Mouse (Mus musculus): ENCODE data around the gene B4galnt1. TPM values are rescaled to one million over a fixed set of nuclear protein-coding genes. Genes with fewer than 3 reads are reported as not detected.

B4galnt1 gene
- polyA plus RNA-seq, 1 experiment from 2014 or later, result 39.2 TPM

DNA sequence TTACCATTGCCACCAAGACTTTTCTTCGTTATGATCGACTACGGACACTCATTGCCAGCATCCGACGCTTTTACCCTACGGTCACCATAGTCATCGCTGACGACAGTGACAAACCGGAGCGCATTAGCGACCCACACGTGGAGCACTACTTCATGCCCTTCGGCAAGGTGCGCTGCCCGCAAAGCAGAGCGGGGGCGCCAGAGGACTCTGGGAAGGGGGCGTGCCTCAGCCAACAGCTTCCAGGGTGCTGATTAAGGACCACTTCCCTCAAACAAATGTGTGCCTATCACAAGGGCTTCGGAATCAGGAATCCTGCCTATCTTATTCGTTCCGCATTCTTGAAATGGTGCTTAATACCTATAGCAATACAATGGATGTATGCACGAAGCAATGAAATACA lies 5.0 kb downstream of the B4galnt1 start:
- no peak for DNase-seq (ENCODE audit: low spot score)

DNA sequence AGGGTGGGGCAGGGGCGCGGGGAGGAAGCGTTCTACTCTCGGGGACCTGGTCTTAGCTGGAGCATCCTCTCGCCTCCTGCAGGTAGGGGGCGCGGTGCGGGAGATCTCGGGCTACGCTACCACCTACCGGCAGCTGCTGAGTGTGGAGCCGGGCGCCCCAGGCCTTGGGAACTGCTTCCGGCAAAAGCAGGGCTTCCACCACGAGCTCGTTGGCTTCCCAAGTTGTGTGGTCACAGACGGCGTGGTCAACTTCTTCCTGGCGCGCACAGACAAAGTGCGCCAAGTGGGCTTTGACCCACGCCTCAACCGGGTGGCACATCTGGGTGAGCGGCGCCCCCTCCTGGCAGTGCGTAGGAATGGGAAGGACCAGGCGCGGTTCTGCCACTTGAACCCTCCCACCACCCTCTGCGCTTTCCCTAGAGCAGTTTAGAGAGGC lies 5.8 kb downstream of the B4galnt1 start:
- peak; percentile 90 for DNase-seq (ENCODE audit: low spot score)

GRCm38 (mm10) chr10:127171631-127172200 lies 6.7 kb downstream of the B4galnt1 start:
- DNase-seq (ENCODE audit: low spot score), result no peak

- DNase-seq (ENCODE audit: low spot score), result no peak
Measured at GRCm38 (mm10) chr10:127173148-127174065, 8.4 kb downstream of the B4galnt1 start.

GRCm38 (mm10) chr10:127174170-127174569 lies 9.1 kb downstream of the B4galnt1 start:
- no peak for DNase-seq (ENCODE audit: low spot score)

- DNase-seq (ENCODE audit: low spot score), result no peak
Measured at GRCm38 (mm10) chr10:127176228-127176627, 11.2 kb downstream of the B4galnt1 start.

GRCm38 (mm10) chr10:127176756-127177155 lies 11.7 kb downstream of the B4galnt1 start:
- no peak for DNase-seq (ENCODE audit: low spot score)

GRCm38 (mm10) chr10:127177235-127177634 lies 12.2 kb downstream of the B4galnt1 start:
- DNase-seq (ENCODE audit: low spot score), result no peak

GRCm38 (mm10) chr10:127177719-127178118 lies 12.7 kb downstream of the B4galnt1 start:
- peak; percentile 76 for DNase-seq (ENCODE audit: low spot score)

GRCm38 (mm10) chr10:127178286-127179027 lies 13.4 kb downstream of the B4galnt1 start:
- DNase-seq (ENCODE audit: low spot score), result no peak

DNA sequence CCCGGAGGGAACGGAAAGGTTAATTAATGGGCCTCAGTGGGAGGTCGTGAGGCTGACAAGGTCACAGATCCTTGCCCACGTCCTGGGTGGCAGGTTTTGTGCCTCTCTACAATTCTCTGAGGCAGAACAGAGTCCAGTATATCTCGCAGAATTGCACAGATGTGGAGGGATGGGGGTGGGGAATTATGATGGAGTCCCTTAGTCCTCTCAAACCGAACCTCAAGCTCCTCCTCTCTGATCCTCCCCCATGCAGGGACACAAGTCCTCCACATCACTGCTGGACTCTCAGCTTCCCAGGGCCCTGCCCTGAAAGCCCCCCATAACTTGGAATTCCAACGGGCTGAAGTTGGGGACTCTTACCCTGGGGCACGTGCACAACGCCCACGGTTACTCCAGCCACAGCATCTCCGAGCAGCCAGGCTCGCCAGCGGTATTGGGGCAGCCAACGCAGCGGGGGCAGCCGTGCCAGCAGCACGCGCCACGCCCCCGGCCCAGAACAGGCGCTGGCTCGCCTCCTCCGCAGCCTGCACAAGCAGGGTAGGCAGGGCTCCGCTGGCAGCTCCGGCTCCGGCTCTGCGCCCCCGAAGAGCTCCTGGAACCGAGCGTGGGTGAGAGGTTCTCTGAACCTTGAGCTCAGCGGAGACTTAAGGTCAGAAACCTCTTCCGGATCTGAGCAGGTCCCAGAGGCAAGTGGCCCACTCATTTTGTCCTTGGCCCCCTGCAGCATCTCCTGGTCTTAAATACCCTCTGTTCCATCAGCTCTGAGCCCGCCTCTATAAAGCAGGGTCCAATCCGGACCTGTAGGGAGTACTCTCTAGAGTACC lies 15.1 kb downstream of the B4galnt1 start, which contains the start of gene Slc26a10:
Gene Slc26a10, minus strand, starts transcription at position 775 of the 824 bp plus-strand sequence.
- no peak for DNase-seq (ENCODE audit: low spot score)

GRCm38 (mm10) chr10:127180695-127181047 lies 15.6 kb downstream of the B4galnt1 start:
- no peak for DNase-seq (ENCODE audit: low spot score)

- no peak for DNase-seq (ENCODE audit: low spot score)
Measured at GRCm38 (mm10) chr10:127181566-127181965, 16.5 kb downstream of the B4galnt1 start.

DNA sequence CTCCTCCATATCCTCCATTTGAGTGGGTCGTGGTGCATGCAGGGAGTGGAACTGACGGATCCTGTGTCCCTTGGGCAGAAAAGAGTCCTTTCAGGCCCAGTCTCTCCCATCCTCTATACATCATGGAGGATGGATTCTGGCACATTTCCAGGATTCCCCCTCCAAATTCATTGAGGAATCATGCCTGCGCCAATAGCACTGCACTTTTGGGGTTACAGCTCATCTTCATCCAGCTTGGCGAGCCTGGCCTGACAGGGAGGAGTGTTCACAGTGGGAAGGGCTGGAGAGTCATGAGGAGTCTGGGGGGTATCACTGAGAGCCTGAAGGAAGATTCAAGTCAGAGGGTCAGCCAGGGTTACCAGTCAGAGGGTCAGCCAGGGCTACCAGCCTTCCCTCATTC lies 17.6 kb downstream of the B4galnt1 start:
- DNase-seq (ENCODE audit: low spot score), result no peak

DNA sequence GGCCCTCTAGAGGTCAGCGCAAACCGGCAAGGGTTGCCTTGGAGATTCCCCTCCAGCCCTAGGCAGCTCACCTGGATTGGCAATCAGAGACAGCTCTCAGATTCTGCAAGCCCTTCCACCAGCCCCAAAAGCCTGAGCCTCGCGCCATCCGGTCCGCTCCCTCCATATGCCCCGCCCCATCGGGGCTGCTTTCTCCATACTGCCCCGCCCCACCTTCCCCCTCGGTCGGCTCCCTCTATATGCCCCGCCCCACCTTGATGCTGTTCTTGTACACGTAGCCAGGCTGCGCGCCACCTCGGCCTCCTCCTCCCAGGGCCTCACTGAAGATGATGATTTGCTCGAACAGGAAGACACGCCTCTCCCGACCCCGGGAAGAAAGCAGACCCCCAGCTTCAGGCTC lies 18.7 kb downstream of the B4galnt1 start:
- no peak for DNase-seq (ENCODE audit: low spot score)

DNA sequence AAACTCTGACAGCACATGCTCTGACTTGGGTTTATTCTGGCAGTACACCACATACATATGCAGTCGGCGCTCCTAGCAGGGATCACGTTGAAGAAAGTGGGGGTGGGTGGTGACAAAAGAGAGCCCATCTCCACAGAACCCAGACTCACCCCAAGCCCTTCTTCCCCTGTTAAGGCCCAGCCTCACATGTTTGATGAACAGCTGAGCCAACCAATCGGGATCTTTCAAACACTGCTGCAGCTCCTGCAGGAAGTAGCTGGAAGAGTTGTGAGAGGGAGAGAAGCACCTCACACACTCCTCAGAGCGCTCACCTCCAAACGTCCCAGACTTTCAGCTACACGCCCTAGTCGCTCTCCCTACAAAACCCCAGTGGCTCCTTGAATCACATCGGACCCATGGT lies 20.1 kb downstream of the B4galnt1 start:
- DNase-seq (ENCODE audit: low spot score), result no peak

DNA sequence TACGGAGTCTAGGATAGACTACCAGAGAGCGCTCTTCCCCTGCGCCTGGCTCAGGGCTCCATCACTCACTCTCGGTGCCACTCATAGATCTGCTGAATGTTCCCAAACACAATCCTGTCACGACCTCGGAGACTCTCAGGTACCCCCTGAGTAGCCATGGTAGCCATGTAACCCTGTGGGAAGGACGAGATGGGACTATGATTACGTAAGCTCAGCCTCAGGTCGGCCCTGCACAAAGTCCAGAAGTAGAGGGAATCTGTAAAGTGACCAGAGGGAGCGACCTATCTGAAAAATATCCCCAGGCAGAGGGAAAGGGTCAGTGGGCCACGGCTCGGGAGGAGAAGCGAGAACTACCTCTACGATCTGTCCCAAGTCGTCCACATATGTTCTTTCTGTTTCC lies 20.5 kb downstream of the B4galnt1 start:
- DNase-seq (ENCODE audit: low spot score), result no peak

GRCm38 (mm10) chr10:127186451-127186850 lies 21.4 kb downstream of the B4galnt1 start:
- no peak for DNase-seq (ENCODE audit: low spot score)

DNA sequence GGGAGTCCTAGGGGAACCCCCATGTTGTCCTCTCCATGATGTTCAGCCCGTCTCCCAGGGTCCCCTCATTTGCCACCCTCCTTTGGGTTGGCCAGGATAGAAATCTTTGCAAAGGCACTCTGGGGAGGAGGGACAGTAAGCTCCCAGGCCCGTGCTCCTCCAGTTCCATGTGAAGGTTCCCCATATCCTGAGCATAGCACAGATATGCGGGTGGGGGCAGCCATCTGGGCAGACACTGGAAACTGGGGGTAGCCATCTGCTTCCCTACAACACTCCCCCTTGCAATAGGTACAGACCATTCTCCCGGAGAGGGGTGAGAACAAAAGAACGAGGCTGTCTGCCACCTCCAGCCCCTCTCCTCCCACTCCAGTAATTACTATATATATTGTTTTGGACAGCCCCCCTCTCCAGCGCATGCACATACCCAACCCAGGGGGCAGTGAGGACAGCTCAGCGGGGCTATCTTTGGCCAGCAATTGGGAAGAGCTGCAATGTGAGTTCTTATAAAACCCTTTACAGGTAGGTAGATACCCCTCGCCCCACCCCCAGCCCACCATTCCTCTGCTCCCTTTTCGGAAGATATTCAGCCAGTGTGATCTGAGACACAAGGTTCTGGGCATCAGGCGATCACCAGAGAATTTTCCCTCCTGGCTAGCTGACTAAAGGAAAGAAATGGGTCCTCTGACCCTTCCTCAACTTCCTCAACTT lies 22.5 kb downstream of the B4galnt1 start:
- no peak for DNase-seq (ENCODE audit: low spot score)

DNA sequence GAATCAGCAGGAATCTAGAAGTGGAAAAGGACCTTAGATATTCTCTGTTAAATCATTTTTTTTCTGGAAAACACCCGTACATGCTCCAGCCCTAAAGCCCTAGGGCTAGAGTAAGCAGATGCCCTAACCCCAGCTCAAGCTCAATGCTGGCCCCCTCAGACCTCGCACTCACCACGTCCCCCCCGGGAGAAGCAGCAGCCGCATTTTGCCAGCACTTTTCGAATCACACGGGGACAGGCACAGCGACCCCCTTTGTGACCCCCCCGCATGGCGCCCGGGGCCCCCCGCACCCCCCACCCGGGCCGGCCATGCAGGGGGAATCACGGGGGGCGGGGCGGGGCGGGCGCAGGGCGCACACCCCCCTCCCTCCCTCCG lies 23.0 kb downstream of the B4galnt1 start:
- DNase-seq (ENCODE audit: low spot score), result no peak

Data from thymus, postnatal 0 days (tissue).